In genomic region chr5:118504170-118504569, GRCm38 (mm10) we compare ENCODE assay signal across 15 mouse cellular contexts. TPM values are rescaled to one million over a fixed set of nuclear protein-coding genes. Genes with fewer than 3 reads are reported as not detected.
DNase-seq lines count a peak whose midpoint lies in the region; ATAC-seq and TF ChIP-seq lines count a peak whose summit lies in the region.
"Had no signal": no experiment of that assay in that cellular context is flagged by ENCODE, and none has a peak within 500 bp of the region (broad histone marks: within the 10 kb centered on the region; RNA-seq: fewer than 3 reads in every experiment).

No protein-coding gene starts in this region.

- no peak overlapping the region for H3K27ac ChIP-seq in kidney, embryonic 16.5 days (ENCODE audit: low read length)
- H3K27ac ChIP-seq in heart, postnatal 0 days (ENCODE audit: low read depth), result no peak overlapping the region
- H3K27ac ChIP-seq in liver, embryonic 15.5 days (replicated peaks), result peak overlapping the region; percentile 69
- no peak overlapping the region for H3K27ac ChIP-seq in stomach, postnatal 0 days (replicated peaks)
- H3K27ac ChIP-seq in thymus, adult 2 months (ENCODE audit: control insufficient read depth, insufficient read depth, low read length), result no peak overlapping the region
- H3K27ac ChIP-seq: embryonic facial prominence, embryonic 12.5 days; hindbrain, embryonic 12.5 days; macrophage had no signal

- 79% methylated on average over 10 of the region's 10 CpGs for WGBS in kidney, embryonic 16.5 days
- 53% methylated on average over 10 of the region's 10 CpGs for WGBS in heart, postnatal 0 days
- 83% methylated on average over 10 of the region's 10 CpGs for WGBS in liver, embryonic 15.5 days (ENCODE audit: insufficient replicate concordance)
- WGBS in stomach, postnatal 0 days, result 74% methylated on average over 10 of the region's 10 CpGs
- WGBS in thymus, adult 2 months, result 96% methylated on average over 10 of the region's 10 CpGs

- no peaks in the 10 kb centered on the region for H3K36me3 ChIP-seq in kidney, embryonic 16.5 days (ENCODE audit: insufficient read depth, low read length)
- H3K36me3 ChIP-seq in heart, postnatal 0 days (replicated peaks; ENCODE audit: control insufficient read depth, insufficient read depth, low read length), result no peaks in the 10 kb centered on the region
- H3K36me3 ChIP-seq in liver, embryonic 15.5 days (replicated peaks), result no peaks in the 10 kb centered on the region
- H3K36me3 ChIP-seq in stomach, postnatal 0 days (ENCODE audit: control insufficient read depth, insufficient read depth, low read length), result no peaks in the 10 kb centered on the region
- no peaks in the 10 kb centered on the region for H3K36me3 ChIP-seq in thymus, adult 2 months (ENCODE audit: control insufficient read depth, insufficient read depth, low read length)
- H3K36me3 ChIP-seq: embryonic facial prominence, embryonic 12.5 days; hindbrain, embryonic 12.5 days had no signal

- H3K4me2 ChIP-seq in kidney, embryonic 16.5 days (replicated peaks; ENCODE audit: low read depth, low read length), result no peak overlapping the region
- H3K4me2 ChIP-seq in heart, postnatal 0 days (ENCODE audit: low read depth, low read length), result no peak overlapping the region
- 0 out of 2 replicates have a peak overlapping the region, but pooled peaks have one; percentile 28 for H3K4me2 ChIP-seq in liver, embryonic 15.5 days
- H3K4me2 ChIP-seq in stomach, postnatal 0 days (replicated peaks; ENCODE audit: low read depth), result no peak overlapping the region
- H3K4me2 ChIP-seq: embryonic facial prominence, embryonic 12.5 days; hindbrain, embryonic 12.5 days had no signal

- ATAC-seq in kidney, embryonic 16.5 days (ENCODE audit: low FRiP score, low TSS enrichment), result no peak; the same call in 1 of the 2 replicates
- ATAC-seq in heart, postnatal 0 days (ENCODE audit: insufficient read depth, low read depth), result peak; percentile 66
- no peak for ATAC-seq in liver, embryonic 15.5 days (ENCODE audit: insufficient read depth)
- ATAC-seq in stomach, postnatal 0 days (ENCODE audit: low FRiP score, low TSS enrichment), result peak; percentile 77
- ATAC-seq in megakaryocyte-erythroid progenitor cell, adult 5-6 weeks (replicated peaks; ENCODE audit: low FRiP score, low TSS enrichment, poor library complexity, severe bottlenecking), result no peak
- ATAC-seq: CD4-positive, CD25-positive, alpha-beta regulatory T cell, adult 4 months; forebrain, embryonic 16.5 days had no signal

- peak; percentile 21 for DNase-seq in kidney, adult 9 months
- peak; percentile 51 for DNase-seq in heart, postnatal 0 days (ENCODE audit: low spot score)
- peak; percentile 81 for DNase-seq in stomach, postnatal 0 days (ENCODE audit: low spot score)
- no peak for DNase-seq in thymus, adult 2 months
- no peak for DNase-seq in gastrocnemius, adult 8-10 months (ENCODE audit: low spot score in 2 of 2)
- DNase-seq: layer of hippocampus, adult 9-11 months had no signal

- H3K27me3 ChIP-seq in kidney, embryonic 16.5 days (ENCODE audit: insufficient read depth, low read length), result no peaks in the 10 kb centered on the region
- no peaks in the 10 kb centered on the region for H3K27me3 ChIP-seq in heart, postnatal 0 days (ENCODE audit: control insufficient read depth, insufficient read depth, low read length)
- H3K27me3 ChIP-seq in liver, embryonic 15.5 days, result peaks cover 12% of the 10 kb centered on the region; the same call in 1 of the 2 replicates
- H3K27me3 ChIP-seq in stomach, postnatal 0 days (ENCODE audit: control insufficient read depth, insufficient read depth, low read length), result no peaks in the 10 kb centered on the region
- no peaks in the 10 kb centered on the region; the same call in 1 of the 2 replicates for H3K27me3 ChIP-seq in thymus, adult 2 months (ENCODE audit: control insufficient read depth, insufficient read depth, low read length)
- H3K27me3 ChIP-seq: embryonic facial prominence, embryonic 12.5 days; hindbrain, embryonic 12.5 days had no signal

- no peak for TF ChIP-seq EP300 in heart, postnatal 0 days (IDR thresholded peaks at IDR 0.05; ENCODE audit: low read depth)
- TF ChIP-seq EP300 in stomach, postnatal 0 days (optimal IDR thresholded peaks at IDR 0.05), result no peak

- TF ChIP-seq POLR2A in thymus, adult 2 months (IDR thresholded peaks at IDR 0.05; ENCODE audit: control insufficient read depth, extremely low read depth, insufficient read depth, low read length, poor library complexity), result no peak

- no peak overlapping the region for H3K9ac ChIP-seq in kidney, embryonic 16.5 days (replicated peaks; ENCODE audit: low read length)
- no peak overlapping the region for H3K9ac ChIP-seq in heart, postnatal 0 days (replicated peaks; ENCODE audit: low read depth, low read length)
- H3K9ac ChIP-seq in liver, embryonic 15.5 days, result no peak overlapping the region
- no peak overlapping the region for H3K9ac ChIP-seq in stomach, postnatal 0 days (ENCODE audit: low read length)
- H3K9ac ChIP-seq: embryonic facial prominence, embryonic 12.5 days; hindbrain, embryonic 12.5 days had no signal

- no peak for TF ChIP-seq CTCF in heart, postnatal 0 days (IDR thresholded peaks at IDR 0.05; ENCODE audit: low read depth)
- no peak for TF ChIP-seq CTCF in stomach, postnatal 0 days (IDR thresholded peaks at IDR 0.05; ENCODE audit: low read depth)
- no peak for TF ChIP-seq CTCF in thymus, adult 2 months (IDR thresholded peaks at IDR 0.05; ENCODE audit: borderline replicate concordance, control insufficient read depth, extremely low read depth, insufficient read depth, low read length, poor library complexity)

- H3K4me3 ChIP-seq in kidney, embryonic 16.5 days (ENCODE audit: low read length), result no peak overlapping the region
- H3K4me3 ChIP-seq in heart, postnatal 0 days (ENCODE audit: low read depth, low read length), result no peak overlapping the region
- no peak overlapping the region for H3K4me3 ChIP-seq in liver, embryonic 15.5 days (replicated peaks)
- H3K4me3 ChIP-seq in stomach, postnatal 0 days (ENCODE audit: low read depth, low read length), result no peak overlapping the region
- H3K4me3 ChIP-seq in thymus, adult 2 months (ENCODE audit: control insufficient read depth, insufficient read depth, low read length), result no peak overlapping the region
- H3K4me3 ChIP-seq: embryonic facial prominence, embryonic 12.5 days; hindbrain, embryonic 12.5 days; myocyte had no signal

- no peaks in the 10 kb centered on the region for H3K4me1 ChIP-seq in kidney, embryonic 16.5 days (ENCODE audit: insufficient read depth, low read length)
- H3K4me1 ChIP-seq in heart, postnatal 0 days (ENCODE audit: control insufficient read depth, insufficient read depth), result no peaks in the 10 kb centered on the region
- H3K4me1 ChIP-seq in liver, embryonic 15.5 days (replicated peaks), result peaks cover 56% of the 10 kb centered on the region
- H3K4me1 ChIP-seq in stomach, postnatal 0 days (replicated peaks; ENCODE audit: control insufficient read depth, insufficient read depth), result no peaks in the 10 kb centered on the region
- no peaks in the 10 kb centered on the region for H3K4me1 ChIP-seq in thymus, adult 2 months (replicated peaks; ENCODE audit: control insufficient read depth, insufficient read depth, low read length)

- H3K9me3 ChIP-seq in kidney, embryonic 16.5 days (ENCODE audit: low read length), result no peaks in the 10 kb centered on the region
- H3K9me3 ChIP-seq in heart, postnatal 0 days (replicated peaks; ENCODE audit: control insufficient read depth, low read length), result no peaks in the 10 kb centered on the region
- no peaks in the 10 kb centered on the region for H3K9me3 ChIP-seq in liver, embryonic 15.5 days (replicated peaks)
- no peaks in the 10 kb centered on the region for H3K9me3 ChIP-seq in stomach, postnatal 0 days (ENCODE audit: control insufficient read depth, low read length)
- H3K9me3 ChIP-seq: embryonic facial prominence, embryonic 12.5 days; hindbrain, embryonic 12.5 days had no signal

RNA-seq across cellular contexts. Expression of gene Med13l, which starts 56.3 kb away (rescaled TPM):
- 8.2 and 9.1 TPM in 2 replicates for polyA plus RNA-seq in kidney, embryonic 16.5 days (2015; fragmentation: Nextera tagmentation; extraction: Ambion mirVana)
- 11.4 and 17.4 TPM in 2 replicates for total RNA-seq in heart, postnatal 0 days (2014; rRNA removed; ENCODE audit: low replicate concordance)
- polyA plus RNA-seq in heart, postnatal 0 days (2015; fragmentation: Nextera tagmentation; extraction: Ambion mirVana), result 4.8 and 5.2 TPM in 2 replicates
- 11.0 and 13.3 TPM in 2 replicates for polyA plus RNA-seq in liver, embryonic 15.5 days (2015; fragmentation: Nextera tagmentation; extraction: Ambion mirVana)
- polyA plus RNA-seq in stomach, postnatal 0 days (2015; fragmentation: Nextera tagmentation; extraction: Ambion mirVana), result 5.1 and 5.4 TPM in 2 replicates
- 25.9 and 27.3 TPM in 2 replicates for total RNA-seq in megakaryocyte-erythroid progenitor cell, adult 5-6 weeks (2014; fragmentation: Nextera tagmentation)
- total RNA-seq in megakaryocyte-erythroid progenitor cell, adult 5-6 weeks (2017), result 11.3 and 13.6 TPM in 2 replicates
- polyA plus RNA-seq in thymus, adult 2 months (2012; rRNA removed), result 42.8 and 58.3 TPM in 2 replicates
- total RNA-seq in gastrocnemius, adult 8-10 months (2022), result 10 to 100 TPM; 24.6 to 32.4 (median 26.1) TPM

Comparison
In these comparisons a context has a peak if more than half of its experiments do, and no peak if none do; other contexts are left out.
1. DNase-seq: peak in kidney, adult 9 months (single experiment), heart, postnatal 0 days (single experiment) and stomach, postnatal 0 days (single experiment); none in thymus, adult 2 months (single experiment) and gastrocnemius, adult 8-10 months (0 of 2).
2. ATAC-seq: peak in heart, postnatal 0 days (single experiment) and stomach, postnatal 0 days (single experiment); none in kidney, embryonic 16.5 days (single experiment), liver, embryonic 15.5 days (single experiment) and megakaryocyte-erythroid progenitor cell, adult 5-6 weeks (single experiment).